Mouse (Mus musculus): Measurements from ENCODE around the gene Ikzf3. TPM values are rescaled to one million over a fixed set of nuclear protein-coding genes. Genes with fewer than 3 reads are reported as not detected.
A peak's percentile ranks its signal among the peaks of the same experiment; 100 is the strongest.

The Ikzf3 gene
- total RNA-seq, 2 experiments from 2014 or later = 0.10 to 0.18 TPM

- intact Hi-C loops (cut with DNase I; ENCODE audit: low total_unique reads) = no loop called here
These were observed 8.3 kb downstream of the Ikzf3 start for GRCm38 (mm10) chr11:98537480-98538034.

DNA sequence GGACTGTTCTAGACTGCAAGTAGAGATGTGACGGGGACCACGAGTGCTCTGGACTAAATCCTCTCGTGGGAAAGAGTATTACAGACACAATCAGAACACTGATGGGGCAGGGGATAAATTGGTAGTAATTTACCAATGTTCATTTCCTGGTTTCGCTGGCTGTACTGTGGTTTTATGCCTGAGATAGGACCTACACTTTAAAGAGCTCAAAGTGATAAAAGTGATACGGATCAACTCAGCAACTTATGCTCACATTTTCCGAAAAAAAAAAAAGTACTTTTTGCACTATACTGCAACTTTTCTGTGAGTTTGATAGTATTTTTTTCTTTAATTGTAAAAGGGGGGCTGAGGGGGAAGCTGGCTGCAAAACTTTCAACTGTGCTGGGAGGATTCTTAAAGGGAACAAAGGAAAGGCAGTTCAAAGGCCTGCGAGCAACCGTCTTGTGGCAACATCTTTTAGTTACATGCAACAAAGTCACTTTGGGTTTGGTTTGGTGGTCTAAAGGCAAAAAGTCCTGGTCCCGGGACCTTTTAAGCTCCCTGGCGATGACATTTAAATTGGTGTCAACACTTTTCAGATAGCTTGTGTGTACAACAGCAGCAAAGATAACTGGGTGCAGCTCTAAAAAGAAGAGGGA is 18.9 kb downstream of the Ikzf3 start:
- intact Hi-C loops (cut with DNase I; ENCODE audit: low total_unique reads) = no loop called here
- no peak for DNase-seq

More at GRCm38 (mm10) chr11:98537480-98538034, 8.3 kb downstream of the Ikzf3 start:
- DNase-seq = no peak

GRCm38 (mm10) chr11:98525140-98525539 is 20.7 kb downstream of the Ikzf3 start:
- intact Hi-C loops (cut with DNase I; ENCODE audit: low total_unique reads) = no loop called here
- no peak for DNase-seq

DNA sequence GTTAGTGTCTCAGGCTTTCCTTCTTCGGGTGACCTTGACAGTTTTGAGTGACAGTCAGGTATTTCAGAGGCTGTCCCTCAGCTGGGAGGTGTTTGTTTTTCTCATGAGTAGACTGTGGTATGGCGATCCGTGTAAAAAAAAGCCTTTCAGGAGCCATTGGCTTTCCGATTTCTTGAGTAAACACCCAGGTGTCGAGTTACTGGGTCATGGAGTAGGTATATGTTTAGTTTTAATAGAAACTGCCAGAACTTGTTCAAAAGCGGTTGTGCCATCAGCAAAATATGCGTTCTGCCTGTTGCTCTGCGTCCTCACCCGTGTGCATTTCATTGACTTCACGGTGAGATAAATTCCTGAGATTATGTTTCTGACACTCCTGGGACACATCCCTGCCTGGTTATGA is 25.4 kb downstream of the Ikzf3 start:
- DNase-seq = no peak
- intact Hi-C loops (cut with DNase I; ENCODE audit: low total_unique reads) = no loop called here

DNA sequence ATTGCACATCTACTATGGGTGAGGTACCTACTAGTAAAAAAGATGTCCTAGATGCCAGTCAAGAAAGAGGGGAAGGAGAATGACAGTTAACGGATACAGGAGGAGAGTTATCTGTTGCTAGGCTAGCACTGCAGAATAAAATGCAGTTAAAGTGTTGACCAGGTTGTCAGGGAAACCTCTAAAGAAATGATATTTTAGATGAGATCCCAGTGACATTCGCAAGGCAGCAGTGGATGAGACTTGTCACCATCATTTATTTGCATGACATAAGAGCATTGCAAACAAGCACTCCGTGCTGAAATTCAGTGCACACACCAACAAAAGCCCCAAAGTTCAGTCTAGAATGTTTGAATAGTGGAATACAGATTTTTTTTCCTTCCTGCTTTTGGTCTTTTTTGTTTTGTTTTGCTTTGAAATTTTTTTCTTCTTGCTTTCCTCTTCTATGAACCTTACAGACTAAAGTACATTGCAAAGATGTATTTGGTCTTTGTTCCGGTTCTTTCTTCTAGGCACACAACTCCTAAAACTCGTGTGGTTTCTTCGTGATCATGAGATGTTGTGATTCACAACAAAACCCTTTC is 32.4 kb downstream of the Ikzf3 start:
- DNase-seq = no peak

GRCm38 (mm10) chr11:98512881-98513280 is 33.0 kb downstream of the Ikzf3 start:
- intact Hi-C loops (cut with DNase I; ENCODE audit: low total_unique reads) = no loop called here
- DNase-seq = no peak

More for the DNA sequence above, 32.4 kb downstream of the Ikzf3 start:
- intact Hi-C loops (cut with DNase I; ENCODE audit: low total_unique reads) = no loop called here

GRCm38 (mm10) chr11:98510125-98510524 is 35.7 kb downstream of the Ikzf3 start:
- no peak for DNase-seq

DNA sequence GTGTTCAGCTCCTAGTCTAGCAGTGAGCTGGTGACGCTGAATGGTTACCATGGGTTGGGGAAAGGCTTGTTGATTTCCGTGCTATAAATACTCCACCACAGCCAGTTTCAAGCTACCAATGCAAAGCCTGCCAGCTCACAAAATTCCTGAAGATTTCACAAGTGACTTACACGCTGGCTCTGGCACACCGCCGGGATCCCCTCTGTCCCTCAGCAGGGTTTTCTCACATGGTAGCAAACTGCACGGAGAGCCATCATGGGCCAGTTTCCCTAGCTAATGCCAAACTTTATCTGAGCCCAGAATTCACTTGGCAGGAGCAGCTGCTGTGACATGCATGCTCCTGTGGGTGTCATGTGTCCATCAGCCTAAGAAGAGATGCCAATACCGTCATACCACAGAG is 36.4 kb downstream of the Ikzf3 start:
- intact Hi-C loops (cut with DNase I; ENCODE audit: low total_unique reads) = no loop called here
- DNase-seq = peak; percentile 55

More at GRCm38 (mm10) chr11:98510125-98510524, 35.7 kb downstream of the Ikzf3 start:
- intact Hi-C loops (cut with DNase I; ENCODE audit: low total_unique reads) = no loop called here

GRCm38 (mm10) chr11:98504926-98505325 is 40.9 kb downstream of the Ikzf3 start:
- intact Hi-C loops (cut with DNase I; ENCODE audit: low total_unique reads) = no loop called here
- no peak for DNase-seq

GRCm38 (mm10) chr11:98497388-98498288 is 48.2 kb downstream of the Ikzf3 start:
- no peak for DNase-seq
- intact Hi-C loops (cut with DNase I; ENCODE audit: low total_unique reads) = no loop called here

- intact Hi-C loops (cut with DNase I; ENCODE audit: low total_unique reads) = no loop called here
- DNase-seq = no peak
These were observed 50.6 kb downstream of the Ikzf3 start for GRCm38 (mm10) chr11:98495176-98495719.

DNA sequence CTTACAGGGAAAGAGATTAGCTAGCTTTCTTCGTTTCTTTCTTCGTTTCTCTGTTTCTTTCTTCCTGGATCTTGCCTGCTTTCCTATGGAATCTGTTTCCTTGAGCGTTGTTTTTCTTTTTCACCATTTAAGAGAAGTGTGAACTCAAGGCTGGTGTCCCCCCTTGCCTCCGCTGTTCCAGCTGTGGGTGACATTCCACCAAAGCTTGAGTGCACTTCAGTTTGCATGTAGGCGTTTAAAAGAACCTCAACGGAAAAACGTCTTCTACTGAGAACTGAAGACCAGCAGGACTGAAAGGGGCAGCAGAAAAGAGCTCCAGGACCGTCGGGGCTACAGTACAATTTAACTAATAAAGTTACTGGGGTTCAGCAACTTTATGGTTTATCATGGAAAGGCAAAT is 52.4 kb downstream of the Ikzf3 start:
- no peak for DNase-seq
- intact Hi-C loops (cut with DNase I; ENCODE audit: low total_unique reads) = no loop called here

DNA sequence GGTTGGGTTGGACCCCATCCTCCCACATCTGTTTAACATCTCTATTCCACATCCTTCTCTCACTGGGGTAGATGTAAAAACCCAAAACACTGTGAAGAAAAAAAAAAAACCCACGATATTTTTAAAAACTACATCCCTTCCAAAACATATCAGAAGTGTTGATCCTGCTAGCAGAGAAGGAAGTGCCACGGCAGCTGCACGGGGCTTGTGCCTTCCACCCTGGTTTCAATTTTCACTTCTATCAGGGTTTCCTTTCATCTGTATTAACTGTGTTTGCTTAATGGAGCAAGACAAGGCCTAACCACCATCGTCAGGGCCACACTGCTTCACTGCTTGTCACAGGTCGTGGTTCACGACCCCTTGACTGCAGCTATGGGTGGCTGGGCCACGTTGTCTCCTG is 52.9 kb downstream of the Ikzf3 start:
- DNase-seq = no peak
- intact Hi-C loops (cut with DNase I; ENCODE audit: low total_unique reads) = no loop called here

DNA sequence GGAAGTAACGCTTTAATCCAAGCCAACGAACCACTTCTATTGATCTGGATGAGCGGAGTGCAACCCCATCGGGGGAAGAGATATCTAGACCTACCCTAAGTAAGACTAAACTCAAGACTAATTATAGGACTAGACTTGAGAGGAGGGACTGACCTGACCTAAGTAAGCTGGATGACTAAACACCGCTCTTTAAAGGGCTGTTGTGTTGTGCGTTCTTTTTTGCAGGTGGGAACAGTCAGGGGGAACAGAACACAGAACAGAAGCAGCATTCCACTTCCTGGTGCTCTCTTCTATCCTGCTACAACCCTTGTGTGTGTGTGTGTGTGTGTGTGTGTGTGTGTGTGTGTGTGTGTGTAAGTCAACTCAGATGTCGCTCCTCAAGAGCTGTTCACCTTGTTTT is 54.3 kb downstream of the Ikzf3 start:
- intact Hi-C loops (cut with DNase I; ENCODE audit: low total_unique reads) = no loop called here
- DNase-seq = no peak

- intact Hi-C loops (cut with DNase I; ENCODE audit: low total_unique reads) = no loop called here
- no peak for DNase-seq
These were observed 57.1 kb downstream of the Ikzf3 start for GRCm38 (mm10) chr11:98488540-98489234.

DNA sequence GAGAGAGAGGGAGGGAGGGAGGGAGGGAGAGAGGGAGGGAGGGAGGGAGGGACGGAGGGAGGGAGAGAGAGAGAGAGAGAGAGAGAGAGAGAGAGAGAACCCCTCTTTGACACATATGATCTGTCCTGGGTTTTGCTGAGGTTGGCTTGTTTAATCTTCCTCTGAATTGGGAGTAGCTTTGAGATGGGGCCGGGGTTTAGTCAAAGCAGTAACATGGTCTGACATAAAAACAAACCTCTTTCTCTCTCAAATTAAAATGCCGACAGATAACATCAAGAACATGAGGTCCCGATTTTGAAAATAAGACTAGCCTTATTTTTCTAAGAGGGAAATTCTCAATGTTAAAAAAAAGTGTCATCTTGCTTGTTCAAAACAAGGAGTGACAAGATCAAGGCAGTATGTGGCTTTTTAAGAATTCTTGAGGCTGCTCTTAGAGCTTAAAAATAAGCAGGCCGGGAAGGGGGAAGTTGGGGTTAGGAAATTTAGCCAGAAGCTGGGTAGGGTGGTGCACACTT is 58.2 kb downstream of the Ikzf3 start:
- intact Hi-C loops (cut with DNase I; ENCODE audit: low total_unique reads) = no loop called here
- no peak for DNase-seq

- no peak for DNase-seq
- intact Hi-C loops (cut with DNase I; ENCODE audit: low total_unique reads) = no loop called here
These were observed 60.1 kb downstream of the Ikzf3 start for GRCm38 (mm10) chr11:98485749-98486148.

DNA sequence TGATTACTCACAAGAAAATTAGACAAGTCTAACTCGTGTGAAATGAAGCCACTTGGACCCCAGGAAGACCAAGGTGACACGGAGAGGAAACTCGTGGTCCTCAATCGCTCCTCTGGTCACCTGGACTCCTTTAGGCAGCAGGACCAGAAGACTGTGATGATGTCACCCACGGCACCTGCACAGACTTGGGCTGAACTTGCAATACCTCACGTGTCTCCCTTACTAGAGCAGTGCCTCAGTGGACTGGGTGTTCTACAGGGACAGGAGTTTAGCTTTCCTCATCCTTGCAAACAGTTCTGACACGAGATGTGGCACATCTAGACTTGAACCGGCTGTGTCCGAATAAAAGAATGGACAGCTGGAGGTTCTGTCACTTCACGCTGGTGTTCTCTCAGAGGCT is 63.8 kb downstream of the Ikzf3 start:
- DNase-seq = no peak
- intact Hi-C loops (cut with DNase I; ENCODE audit: low total_unique reads) = no loop called here

GRCm38 (mm10) chr11:98481231-98481630 is 64.6 kb downstream of the Ikzf3 start:
- intact Hi-C loops (cut with DNase I; ENCODE audit: low total_unique reads) = no loop called here
- no peak for DNase-seq

Data from gastrocnemius, postnatal 14 days (tissue).